Mouse (Mus musculus) small intestine, adult 2 months (tissue): ENCODE results near the gene Zc3hav1l.

Source experiments
- CTCF ChIP-seq: fragments of 200-500 bp; IDR thresholded peaks from 2 replicates; pipeline ENCODE4 v1.5.1; 2012; ENCODE audit warnings: low read depth, mild to moderate bottlenecking, control low read depth, inconsistent platforms, low read length, moderate library complexity, mixed read lengths; ENCODE audit not compliant: insufficient replicate concordance, insufficient read length; ENCODE audit errors: extremely low read depth
- POLR2A ChIP-seq: fragments of 200-500 bp; IDR thresholded peaks from 2 replicates; pipeline ENCODE4 v1.6.1; 2012; ENCODE audit warnings: low read depth, mild to moderate bottlenecking, control low read depth, inconsistent platforms, low read length, moderate library complexity

DNA sequence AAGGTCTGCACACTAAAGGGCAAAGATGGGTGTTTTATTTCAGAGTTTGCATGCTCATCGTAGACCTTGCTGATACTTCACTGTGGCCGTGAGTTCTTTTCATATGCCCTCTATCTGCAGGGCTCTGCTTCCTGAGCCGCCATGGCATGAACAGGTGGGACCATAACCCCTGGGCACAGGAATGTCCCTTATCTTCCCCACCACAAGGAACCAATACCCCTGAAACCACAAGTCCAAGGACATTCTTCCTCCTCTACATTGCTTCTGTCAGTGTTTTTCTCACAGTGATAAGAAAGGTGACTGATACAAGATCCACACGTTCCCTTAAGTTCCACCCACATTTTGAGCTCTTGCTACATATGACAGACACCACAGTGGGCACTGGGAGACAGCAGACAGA, 42.3 kb downstream of the Zc3hav1l start:
- TF ChIP-seq POLR2A (no peak), CTCF (no peak)
